Mouse (Mus musculus) lung, embryonic 16.5 days (tissue): ENCODE data around the gene Bche. TPM values are rescaled to one million over a fixed set of nuclear protein-coding genes. Genes with fewer than 3 reads are reported as not detected.

Source experiments
- ATAC-seq: fragments of 200-750 bp; cut with Nextera tagmentation; 2 replicates; pipeline ENCODE4 v1.8.0; 2017; ENCODE audit warnings: low read depth, mild to moderate bottlenecking, moderate library complexity
- H3K27ac ChIP-seq: fragments of 300-500 bp; sonication (generic); 2 replicates; pipeline ENCODE4 v1.5.1; 2014; ENCODE audit warnings: mild to moderate bottlenecking, control low read depth, low read length
- H3K27me3 ChIP-seq: fragments of 300-500 bp; sonication (generic); 2 replicates; pipeline ENCODE4 v1.6.1; 2014; ENCODE audit warnings: low read depth, low read length, mixed read lengths; ENCODE audit not compliant: control insufficient read depth, insufficient read depth
- H3K36me3 ChIP-seq: fragments of 300-500 bp; sonication (generic); 2 replicates; pipeline ENCODE4 v1.6.1; 2014; ENCODE audit warnings: low read length; ENCODE audit not compliant: control insufficient read depth, insufficient read depth
- H3K4me1 ChIP-seq: fragments of 300-500 bp; sonication (generic); replicated peaks from 2 replicates; pipeline ENCODE4 v1.6.1; 2014; ENCODE audit warnings: low read length, mixed read lengths; ENCODE audit not compliant: control insufficient read depth, insufficient read depth
- H3K4me2 ChIP-seq: fragments of 300-500 bp; sonication (generic); 2 replicates; pipeline ENCODE4 v1.6.1; 2014; ENCODE audit warnings: low read depth, low read length, control low read depth
- H3K4me3 ChIP-seq: fragments of 300-500 bp; sonication (generic); 2 replicates; pipeline ENCODE4 v1.5.1; 2014; ENCODE audit warnings: mild to moderate bottlenecking, low read length, control low read depth
- H3K9ac ChIP-seq: fragments of 300-500 bp; sonication (generic); 2 replicates; pipeline ENCODE4 v1.6.1; 2014; ENCODE audit warnings: low read length, control low read depth
- H3K9me3 ChIP-seq: fragments of 300-500 bp; sonication (generic); 2 replicates; pipeline ENCODE4 v1.6.1; 2016; ENCODE audit warnings: low read length; ENCODE audit not compliant: control insufficient read depth
- WGBS: fragments of 180-500 bp; shearing (Covaris S2); extraction: QIAGEN DNeasy Blood & Tissue Kit; methylation state at CpG from one replicate; pipeline ENCODE4 v1.1.7; 2014; 5-methylcytosine and 5-hydroxymethylcytosine counted together
- polyA plus RNA-seq: library from polyadenylated mRNA; unstranded; fragments of >200 nt; fragmentation: Nextera tagmentation; extraction: Ambion mirVana; gene quantifications from 2 replicates; pipeline ENCODE4 v1.2.1, GENCODE M21; 2015

The Bche gene
- polyA plus RNA-seq, result 4.4 and 5.1 TPM in 2 replicates

- no peak for ATAC-seq
- Histone ChIP-seq H3K36me3 (no peaks in the 10 kb centered on the region), H3K4me3 (peak within 1 kb of the TSS; percentile 59), H3K27me3 (no peaks in the 10 kb centered on the region), H3K4me2 (peak within 1 kb of the TSS; percentile 80), H3K9ac (peak within 1 kb of the TSS; percentile 64), H3K9me3 (no peaks in the 10 kb centered on the region), H3K4me1 (no peaks in the 10 kb centered on the region), H3K27ac (peak within 1 kb of the TSS; percentile 59)
- WGBS, result 11% methylated on average over 10 of the region's 10 CpGs
These were observed at the start of gene Bche for GRCm38 (mm10) chr3:73708410-73708714. Bche (minus strand) TSS chr3:73708415.

GRCm38 (mm10) chr3:73741998-73742397, 33.8 kb upstream of the Bche start:
- Histone ChIP-seq H3K27me3 (no peaks in the 10 kb centered on the region), H3K9ac (no peak overlapping the region), H3K9me3 (no peaks in the 10 kb centered on the region), H3K36me3 (no peaks in the 10 kb centered on the region), H3K4me1 (no peaks in the 10 kb centered on the region), H3K4me2 (no peak overlapping the region), H3K27ac (no peak overlapping the region), H3K4me3 (no peak overlapping the region)
- ATAC-seq, result no peak

DNA sequence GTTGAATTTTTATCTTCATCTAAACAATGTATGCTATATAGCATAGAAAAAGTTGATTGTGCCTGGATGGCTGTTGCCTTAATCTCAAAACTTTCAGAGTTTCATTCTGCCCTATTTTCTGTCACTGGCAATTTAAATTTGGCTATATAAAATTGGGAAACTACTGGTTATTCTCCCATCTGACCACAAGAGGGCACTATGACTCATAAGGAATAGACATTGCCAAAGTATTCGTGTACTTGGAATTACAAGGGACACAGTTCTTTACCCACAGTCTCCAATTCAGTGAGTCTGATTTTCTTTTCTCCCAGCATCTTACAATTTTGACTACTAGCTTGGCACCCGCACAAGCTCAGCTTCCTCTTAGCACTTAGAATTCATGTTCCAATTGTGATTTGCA, 23.5 kb upstream of the Bche start:
- Histone ChIP-seq H3K9ac (no peak overlapping the region), H3K27ac (no peak overlapping the region), H3K9me3 (no peaks in the 10 kb centered on the region), H3K4me1 (no peaks in the 10 kb centered on the region), H3K4me3 (no peak overlapping the region), H3K36me3 (no peaks in the 10 kb centered on the region), H3K27me3 (no peaks in the 10 kb centered on the region), H3K4me2 (no peak overlapping the region)
- WGBS, result 47% methylated on average over 2 of the region's 2 CpGs
- no peak for ATAC-seq

DNA sequence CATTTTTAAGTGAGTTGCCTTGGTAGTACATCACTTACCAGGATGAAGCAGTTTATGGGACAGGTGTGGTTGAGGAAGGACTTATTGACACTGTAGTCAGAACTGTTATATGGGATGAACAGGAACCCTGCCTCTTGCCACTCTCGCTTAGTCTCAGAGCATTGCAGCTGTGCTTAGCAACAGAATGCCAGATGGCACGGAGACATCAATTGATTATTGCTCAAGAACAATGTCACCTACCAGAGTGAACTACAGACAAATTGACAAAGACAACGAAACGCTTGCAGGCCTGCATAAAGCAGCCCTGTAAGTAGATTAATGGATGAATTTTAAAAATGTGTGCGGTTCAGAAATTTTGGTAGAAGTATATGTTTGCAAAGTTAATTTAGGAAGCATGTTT, 21.3 kb upstream of the Bche start:
- H3K9me3 ChIP-seq, result no peaks in the 10 kb centered on the region
- H3K27ac ChIP-seq, result no peak overlapping the region
- H3K9ac ChIP-seq, result no peak overlapping the region
- no peak overlapping the region for H3K4me2 ChIP-seq
- H3K4me3 ChIP-seq, result no peak overlapping the region
- no peaks in the 10 kb centered on the region for H3K27me3 ChIP-seq
- ATAC-seq, result no peak
- no peaks in the 10 kb centered on the region for H3K4me1 ChIP-seq
- no peaks in the 10 kb centered on the region for H3K36me3 ChIP-seq
- 72% methylated on average over 5 of the region's 5 CpGs for WGBS

DNA sequence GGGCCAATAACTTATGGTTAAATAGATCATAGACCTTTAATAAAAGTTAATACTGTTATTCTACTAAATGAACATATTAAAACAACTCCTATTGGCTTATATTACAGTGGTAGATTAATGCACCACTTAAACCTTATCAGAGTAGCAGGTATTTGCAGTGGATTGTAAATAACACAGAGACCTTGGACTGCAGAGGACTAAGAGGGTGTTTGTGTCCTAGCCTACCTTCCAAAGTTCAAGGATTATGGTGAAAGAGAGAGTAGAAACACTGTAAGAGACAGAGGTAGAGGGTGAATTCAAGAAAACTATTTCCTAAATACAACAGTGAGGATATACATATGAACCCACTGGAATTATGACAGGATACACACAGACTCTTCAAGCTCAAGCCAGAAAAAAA, 17.5 kb upstream of the Bche start:
- Histone ChIP-seq H3K9ac (no peak overlapping the region), H3K4me1 (no peaks in the 10 kb centered on the region), H3K9me3 (no peaks in the 10 kb centered on the region), H3K4me2 (no peak overlapping the region), H3K36me3 (no peaks in the 10 kb centered on the region), H3K27ac (no peak overlapping the region), H3K4me3 (no peak overlapping the region), H3K27me3 (no peaks in the 10 kb centered on the region)
- no peak for ATAC-seq

- H3K4me2 ChIP-seq, result no peak overlapping the region
- H3K9me3 ChIP-seq, result no peaks in the 10 kb centered on the region
- H3K36me3 ChIP-seq, result no peaks in the 10 kb centered on the region
- 87% methylated on average over 1 of the region's 1 CpGs for WGBS
- H3K9ac ChIP-seq, result no peak overlapping the region
- H3K4me3 ChIP-seq, result no peak overlapping the region
- no peaks in the 10 kb centered on the region for H3K4me1 ChIP-seq
- no peak overlapping the region for H3K27ac ChIP-seq
- ATAC-seq, result no peak
- no peaks in the 10 kb centered on the region for H3K27me3 ChIP-seq
These were observed 16.7 kb upstream of the Bche start for GRCm38 (mm10) chr3:73724869-73725268.

GRCm38 (mm10) chr3:73717610-73718284, 9.5 kb upstream of the Bche start:
- WGBS, result 84% methylated on average over 1 of the region's 1 CpGs
- no peak overlapping the region for H3K9ac ChIP-seq
- H3K4me3 ChIP-seq, result no peak overlapping the region
- H3K36me3 ChIP-seq, result no peaks in the 10 kb centered on the region
- H3K9me3 ChIP-seq, result no peaks in the 10 kb centered on the region
- no peak overlapping the region for H3K27ac ChIP-seq
- H3K4me1 ChIP-seq, result no peaks in the 10 kb centered on the region
- no peaks in the 10 kb centered on the region for H3K27me3 ChIP-seq
- ATAC-seq, result no peak
- H3K4me2 ChIP-seq, result no peak overlapping the region

- Histone ChIP-seq H3K27me3 (no peaks in the 10 kb centered on the region), H3K4me3 (no peak overlapping the region), H3K4me2 (no peak overlapping the region), H3K27ac (no peak overlapping the region), H3K9ac (no peak overlapping the region), H3K4me1 (no peaks in the 10 kb centered on the region), H3K36me3 (no peaks in the 10 kb centered on the region), H3K9me3 (no peaks in the 10 kb centered on the region)
- no peak for ATAC-seq
- 65% methylated on average over 8 of the region's 8 CpGs for WGBS
These were observed 1.7 kb upstream of the Bche start for GRCm38 (mm10) chr3:73709871-73710270.

- H3K9ac ChIP-seq, result peak overlapping the region; percentile 64
- no peaks in the 10 kb centered on the region for H3K27me3 ChIP-seq
- H3K36me3 ChIP-seq, result no peaks in the 10 kb centered on the region
- ATAC-seq, result peak; percentile 96
- H3K27ac ChIP-seq, result peak overlapping the region; percentile 59
- no peaks in the 10 kb centered on the region for H3K9me3 ChIP-seq
- no peaks in the 10 kb centered on the region for H3K4me1 ChIP-seq
- 17% methylated on average over 20 of the region's 20 CpGs for whole genome bisulfite sequencing
- H3K4me2 ChIP-seq, result peak overlapping the region; percentile 80
- peak overlapping the region; percentile 59 for H3K4me3 ChIP-seq
These were observed 480 bp downstream of the Bche start for GRCm38 (mm10) chr3:73707461-73708409.
